Mouse (Mus musculus): ENCODE measurements at regions not wholly inside any gene's neighbourhood (a gene's known extent, or its start where the extent isn't known, plus 50 kb on each side); places are given as distances from the start of the nearest gene placed in this dataset.

DNA sequence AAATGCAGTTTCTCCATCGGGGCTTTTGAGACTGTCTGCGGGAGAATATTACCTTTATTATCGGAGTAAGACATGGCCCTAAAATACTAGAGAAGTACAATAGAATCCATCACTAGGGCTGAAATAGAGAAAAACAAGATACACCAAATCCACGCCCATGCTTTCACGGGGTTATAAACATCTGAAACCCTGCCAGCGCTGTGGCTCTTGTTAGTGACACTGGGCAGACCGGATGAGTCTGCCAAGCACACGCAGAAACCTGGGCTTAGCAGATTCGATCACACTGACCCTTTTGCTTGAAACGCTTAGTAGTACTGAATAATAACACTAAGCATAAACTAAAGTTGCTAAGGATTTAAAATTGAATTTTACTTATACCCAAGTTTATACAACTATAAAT lies 477.6 kb downstream of the Psat1 start:
- DNase-seq = peak; percentile 6

DNA sequence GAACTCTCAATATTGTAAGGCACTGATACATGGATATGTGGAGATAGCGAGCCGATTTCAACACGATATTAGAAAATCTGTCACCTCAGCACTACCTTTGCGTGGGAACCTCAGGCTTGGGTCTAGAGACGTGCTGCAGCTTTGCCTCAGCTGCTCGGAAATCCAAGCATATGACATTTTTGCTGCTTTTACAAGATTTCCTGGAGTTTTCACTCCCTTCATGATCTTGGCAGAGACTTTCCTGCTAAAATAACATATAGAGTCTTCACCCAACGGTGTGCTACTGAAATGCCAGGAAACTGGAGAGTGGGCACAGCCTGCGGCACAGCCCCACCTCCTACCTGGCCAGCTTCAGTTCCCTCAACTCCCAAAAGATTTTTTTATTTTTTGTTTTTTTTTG lies 480.4 kb downstream of the Psat1 start:
- DNase-seq = no peak

GRCm38 (mm10) chr19:15465063-15465760 lies 481.9 kb downstream of the Psat1 start:
- no peak for DNase-seq

GRCm38 (mm10) chr19:15457793-15458192 lies 489.3 kb downstream of the Psat1 start:
- DNase-seq = no peak

- DNase-seq = no peak
Observed at GRCm38 (mm10) chr19:15456943-15457735, 490.0 kb downstream of the Psat1 start.

DNA sequence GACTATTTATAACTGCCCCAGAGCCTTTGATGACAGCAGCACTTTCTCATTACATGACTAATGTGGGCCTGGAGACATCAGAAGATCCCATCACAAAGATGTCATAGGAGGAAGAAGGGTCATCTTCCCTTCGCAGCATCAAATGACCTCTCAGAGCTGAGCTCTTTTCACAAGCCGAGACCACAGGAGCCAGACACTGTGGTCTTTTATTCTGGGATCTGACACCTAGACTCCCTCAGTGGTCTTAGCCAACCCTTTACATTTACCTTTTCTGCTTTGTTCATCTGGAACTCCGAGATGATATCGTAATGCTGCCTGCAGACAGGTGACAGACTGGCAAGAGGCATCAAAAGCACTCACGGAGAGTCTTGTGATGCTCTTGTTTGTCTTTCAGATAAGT lies 498.1 kb downstream of the Psat1 start:
- no peak for DNase-seq

- no peak for DNase-seq
Observed at GRCm38 (mm10) chr19:15431798-15432197, 515.3 kb downstream of the Psat1 start.

DNA sequence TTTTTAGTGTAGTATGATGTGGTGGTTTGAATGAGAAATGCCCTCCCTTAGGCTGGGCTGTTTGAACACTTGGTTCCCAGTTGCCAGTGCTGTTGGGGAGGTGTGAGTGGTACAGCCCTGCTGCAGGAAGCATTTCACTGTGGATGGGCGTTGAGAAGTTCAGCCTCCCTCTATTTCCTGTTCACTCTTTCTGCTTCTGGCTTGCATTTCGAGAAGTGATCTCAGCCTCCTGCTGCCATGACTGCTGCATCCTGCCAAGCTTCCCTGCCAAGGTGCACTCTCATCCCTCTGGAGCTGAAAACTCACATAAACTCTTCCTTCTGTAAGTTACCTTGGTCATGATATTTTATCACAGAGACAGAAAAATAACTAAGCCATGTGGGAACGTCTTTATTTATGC lies 525.8 kb downstream of the Psat1 start:
- DNase-seq = no peak

- no peak for DNase-seq
Observed at GRCm38 (mm10) chr19:15398624-15399023, 548.5 kb downstream of the Psat1 start.

GRCm38 (mm10) chr19:15371682-15372081 lies 575.5 kb downstream of the Psat1 start:
- no peak for DNase-seq

DNA sequence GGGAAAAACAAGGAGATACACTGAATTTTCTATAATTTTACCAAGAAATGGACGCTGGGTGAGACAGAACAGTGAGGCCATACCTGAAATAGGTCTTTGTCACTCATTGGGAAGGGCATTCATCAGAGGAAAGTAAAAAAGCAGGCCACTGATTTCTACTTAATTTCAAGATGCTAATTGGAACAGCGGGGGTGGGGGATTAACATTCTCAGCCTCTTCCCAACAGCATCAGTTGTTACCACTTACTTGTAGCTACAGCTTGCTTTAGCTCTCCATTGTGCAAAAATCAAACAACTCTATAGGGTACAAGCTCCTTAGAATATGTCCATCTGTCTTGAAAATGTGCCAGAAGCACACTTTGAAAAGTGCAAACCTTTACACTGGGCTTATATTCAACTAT lies 580.2 kb downstream of the Psat1 start:
- no peak for DNase-seq

DNA sequence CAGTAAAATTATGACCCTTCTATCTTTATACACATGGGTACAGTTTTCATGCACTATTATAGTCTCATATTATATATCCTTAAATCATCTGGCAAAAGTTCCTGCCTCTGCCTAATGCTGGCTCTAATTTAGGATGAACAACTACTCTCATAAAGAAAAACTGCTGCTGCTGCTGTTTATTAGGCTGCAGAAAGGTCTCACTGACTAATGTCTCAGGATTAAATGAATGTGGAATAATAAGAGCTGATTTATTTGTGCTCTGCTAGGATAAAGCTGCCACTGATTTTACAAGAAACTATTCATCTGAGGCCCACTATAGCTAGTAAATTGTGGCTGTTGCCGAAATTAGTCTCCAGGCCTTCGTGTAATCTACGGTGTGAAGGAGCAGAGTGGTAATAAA lies 590.0 kb downstream of the Psat1 start:
- no peak for DNase-seq

GRCm38 (mm10) chr19:15348356-15348755 lies 598.8 kb downstream of the Psat1 start:
- DNase-seq = no peak

DNA sequence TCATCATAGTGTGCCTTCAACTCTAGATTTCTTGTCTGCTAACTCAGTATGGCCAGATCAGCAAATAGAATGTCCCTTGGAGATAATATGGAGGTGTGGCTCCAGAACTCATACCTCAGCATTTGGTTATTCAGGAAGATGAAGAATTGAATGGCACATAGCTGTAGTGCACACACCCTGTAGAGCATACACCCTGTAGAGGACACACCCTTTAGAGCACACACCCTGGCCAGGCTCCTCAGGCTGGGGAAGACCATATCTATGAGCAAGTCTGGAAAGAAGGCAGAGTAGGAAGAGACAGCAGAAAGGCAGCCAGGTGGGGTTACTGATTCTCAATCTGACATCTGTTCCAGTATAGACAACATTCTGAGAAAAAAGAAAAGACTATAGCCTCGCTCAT lies 604.9 kb downstream of the Psat1 start:
- no peak for DNase-seq

- DNase-seq = peak; percentile 6
Observed at GRCm38 (mm10) chr19:15340305-15340983, 606.7 kb downstream of the Psat1 start.

DNA sequence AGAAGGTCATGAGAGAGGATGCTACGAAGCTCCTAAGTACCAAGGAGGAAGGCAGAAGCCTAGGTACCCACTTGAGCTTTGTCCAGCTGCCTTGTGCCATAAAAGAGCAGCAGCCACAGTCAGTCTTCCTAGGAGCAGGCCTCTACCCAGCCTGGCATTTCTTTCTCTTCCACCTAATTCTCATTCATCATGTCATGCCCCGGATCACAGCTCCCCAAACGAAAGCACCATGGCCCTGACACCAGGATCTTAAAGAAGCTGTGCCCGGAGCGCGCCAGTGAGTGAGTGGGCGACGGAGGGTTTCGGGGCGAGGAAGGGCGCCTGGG lies 607.2 kb downstream of the Psat1 start:
- DNase-seq = no peak

DNA sequence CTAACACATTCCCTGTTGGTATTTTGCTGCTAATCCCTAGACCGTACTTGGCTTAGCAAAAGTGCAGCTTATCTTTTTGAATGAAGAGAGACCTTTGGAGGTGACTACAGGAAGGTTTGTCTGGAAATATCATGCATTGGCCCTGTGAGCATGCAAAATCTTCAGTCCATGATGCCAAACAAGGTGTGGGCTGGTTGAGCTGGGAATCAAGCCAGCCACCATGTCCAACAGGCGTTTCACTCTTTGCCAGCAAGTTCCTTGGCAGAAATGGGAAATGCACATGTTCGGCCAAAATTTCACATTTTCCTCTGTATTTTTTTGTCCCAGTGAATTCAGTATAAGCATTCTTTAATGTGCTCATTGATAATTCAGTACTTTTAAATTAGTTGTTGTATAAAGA lies 617.0 kb downstream of the Psat1 start:
- DNase-seq = no peak

DNA sequence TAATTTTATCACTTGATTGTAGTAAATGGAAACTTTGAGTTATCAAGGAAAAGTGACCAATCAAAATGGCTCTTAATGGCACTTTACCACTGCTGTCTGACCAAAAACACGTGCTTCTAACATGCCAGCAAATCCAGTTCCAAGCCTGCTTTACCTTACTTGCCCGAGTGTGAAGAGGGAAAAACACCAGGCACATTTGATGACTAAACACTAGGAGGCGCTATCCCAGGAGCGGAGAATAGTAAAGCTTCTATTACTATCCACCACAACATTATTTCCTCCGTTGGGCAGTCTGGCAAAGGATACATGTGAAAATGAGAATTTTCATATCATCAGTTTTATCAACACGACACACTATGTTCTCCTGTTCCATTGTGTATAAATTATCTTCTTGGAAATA lies 647.7 kb downstream of the Psat1 start:
- peak; percentile 2 for DNase-seq

GRCm38 (mm10) chr19:15285016-15285415 lies 662.1 kb downstream of the Psat1 start:
- DNase-seq = no peak

- DNase-seq = no peak
Observed at GRCm38 (mm10) chr19:15242781-15243180, 644.9 kb upstream of the Tle4 start.

- DNase-seq = no peak
Observed at GRCm38 (mm10) chr19:15230129-15230927, 632.5 kb upstream of the Tle4 start.

DNA sequence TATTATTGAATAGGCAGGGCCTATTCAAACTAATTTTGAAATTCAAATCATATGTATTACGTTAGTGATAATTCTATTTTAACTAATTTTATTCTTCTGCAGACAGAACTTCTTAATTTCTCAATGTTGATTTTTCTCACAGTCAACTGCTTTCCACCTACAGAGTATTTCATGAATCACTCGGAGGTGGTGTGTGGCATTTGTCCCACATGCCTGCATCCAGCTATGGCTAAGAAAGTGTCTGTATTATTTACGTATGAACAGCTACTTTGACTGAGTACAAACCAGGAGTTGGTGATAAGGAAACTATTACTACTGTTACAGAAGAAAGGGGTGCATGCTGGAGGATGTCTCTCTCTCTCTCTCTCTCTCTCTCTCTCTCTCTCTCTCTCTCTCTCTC lies 619.5 kb upstream of the Tle4 start:
- no peak for DNase-seq

- DNase-seq = no peak
Observed at GRCm38 (mm10) chr19:15214651-15215050, 616.8 kb upstream of the Tle4 start.
